Mouse (Mus musculus): ENCODE results near the gene Pnmt. TPM values are rescaled to one million over a fixed set of nuclear protein-coding genes. Genes with fewer than 3 reads are reported as not detected.

Gene Pnmt
- total RNA-seq, 2 experiments from 2014 or later, result 363 to 581 TPM

DNA sequence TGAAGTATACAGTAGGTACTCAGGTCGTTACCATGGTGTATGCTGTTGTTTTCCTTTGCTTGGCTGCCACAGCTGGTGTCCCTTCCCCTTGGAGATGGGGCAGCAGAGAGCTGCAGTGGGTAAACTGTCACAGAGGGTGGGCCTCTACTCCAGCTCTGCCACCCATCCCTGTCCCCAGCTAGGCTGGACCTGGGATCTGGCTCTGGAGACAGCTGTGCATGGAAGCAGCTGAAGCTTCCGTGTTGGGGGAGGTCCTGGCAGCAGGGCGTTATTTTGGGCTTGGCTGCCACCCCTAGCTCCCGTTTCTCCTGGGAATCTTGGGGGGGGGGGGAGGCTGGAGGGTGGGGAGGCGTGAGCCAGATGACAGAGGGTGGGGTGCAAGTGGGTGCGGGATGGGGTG, 32.0 kb downstream of the Pnmt start:
- DNase-seq, result no peak

DNA sequence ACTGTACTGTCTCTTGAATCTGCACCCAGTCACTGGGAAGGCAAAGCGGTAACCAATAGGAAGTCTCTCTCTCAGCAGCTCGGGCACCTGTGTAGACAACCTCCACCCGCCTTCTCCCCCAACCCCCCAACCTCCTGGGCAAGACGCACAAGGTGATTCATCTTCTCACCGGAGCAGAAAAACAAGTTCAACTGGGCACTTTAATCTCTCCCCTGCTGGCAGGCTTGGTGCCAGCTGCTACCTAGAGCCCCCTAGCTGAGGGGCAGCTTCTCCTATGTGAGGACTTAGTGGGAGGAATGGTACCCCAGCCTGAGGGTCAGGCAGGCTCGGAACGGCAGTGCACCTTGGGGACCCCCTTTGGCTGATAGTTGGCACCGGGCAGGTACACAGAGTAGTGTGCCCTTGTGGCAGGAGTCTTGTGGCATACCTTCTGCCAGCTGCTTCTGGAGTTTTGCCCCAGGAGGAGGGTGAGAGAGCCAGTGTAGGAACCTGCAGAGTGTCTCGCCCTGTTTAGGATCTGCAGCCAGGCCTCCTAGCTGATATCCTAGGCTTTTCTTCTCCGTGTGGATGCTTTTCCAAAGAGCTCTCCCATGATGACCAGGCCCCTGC, 32.8 kb downstream of the Pnmt start:
- DNase-seq, result no peak

DNA sequence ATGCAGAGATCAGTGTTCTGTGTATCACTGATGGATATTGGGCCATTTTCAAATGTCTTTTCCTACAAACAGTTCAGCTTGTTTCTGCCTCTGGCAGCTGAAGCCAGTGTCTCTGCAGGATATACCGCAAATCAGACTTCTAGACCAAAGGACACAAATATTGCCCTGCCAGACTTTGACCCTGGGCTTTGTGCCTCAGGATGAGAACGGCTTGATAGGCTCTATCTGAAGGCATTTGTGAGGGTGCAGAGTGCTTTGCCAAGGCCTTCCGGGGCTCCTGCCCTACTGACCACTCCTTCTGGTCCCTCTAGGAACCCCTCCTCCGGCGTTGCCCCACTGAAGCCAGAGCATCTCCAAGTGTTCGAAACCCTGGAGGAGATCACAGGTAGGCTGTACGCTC, 40.3 kb downstream of the Pnmt start:
- DNase-seq, result no peak

DNA sequence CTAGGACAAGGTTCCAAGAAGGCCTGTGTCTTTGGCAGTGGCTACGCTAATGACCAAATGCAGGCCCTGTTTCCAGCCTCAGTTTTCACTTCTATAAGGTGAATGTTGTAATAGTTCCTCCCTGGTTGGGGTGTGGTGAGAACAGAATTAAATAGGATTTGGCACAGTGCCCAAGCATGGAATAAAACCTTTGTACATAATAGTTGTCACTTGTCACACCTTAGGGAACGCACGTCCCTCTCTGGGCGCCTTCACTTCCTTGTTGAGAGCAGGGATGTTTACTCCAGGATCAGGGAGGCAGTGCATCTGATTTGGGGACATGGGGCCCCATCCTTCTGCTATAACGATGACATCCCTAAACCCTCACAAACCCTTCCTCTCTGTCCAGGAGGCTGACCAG, 42.2 kb downstream of the Pnmt start:
- DNase-seq, result no peak

DNA sequence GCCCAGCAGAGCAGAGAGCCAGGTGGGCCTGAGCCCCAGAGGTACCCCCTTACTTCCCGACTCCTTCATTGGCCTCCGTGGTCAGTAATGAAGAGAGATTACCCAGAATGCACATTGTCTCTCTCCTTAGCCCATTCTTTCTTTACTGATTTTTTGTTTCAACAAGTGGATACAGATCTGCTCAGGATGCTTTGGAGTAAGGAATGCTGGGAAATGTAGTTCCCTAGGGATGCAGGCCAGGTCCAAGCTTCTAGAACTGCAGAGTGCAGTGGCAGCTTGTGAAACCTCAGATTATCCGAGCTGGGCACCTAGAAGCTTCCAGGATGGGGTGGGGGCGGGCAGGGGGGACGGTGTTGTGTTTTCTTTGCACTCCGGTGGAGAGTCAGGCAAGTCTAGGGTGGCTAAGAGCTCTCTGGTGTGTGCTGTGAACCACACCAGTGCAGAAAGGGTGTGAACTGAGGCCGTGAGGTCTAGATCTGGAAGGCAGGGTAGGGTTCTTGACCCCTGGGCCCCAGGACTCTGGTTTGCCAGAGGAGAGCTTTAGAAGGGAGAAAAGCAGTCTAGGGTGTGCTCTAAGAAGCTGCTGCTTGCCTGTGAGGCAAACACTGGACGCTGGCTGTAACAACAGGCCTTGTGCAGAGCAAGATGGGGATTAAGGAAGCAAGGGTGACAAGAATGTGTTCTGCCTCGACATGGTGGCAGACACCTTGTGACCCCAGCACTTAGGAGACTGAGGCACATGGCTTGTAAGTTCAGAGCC, 45.7 kb downstream of the Pnmt start:
- DNase-seq, result no peak

DNA sequence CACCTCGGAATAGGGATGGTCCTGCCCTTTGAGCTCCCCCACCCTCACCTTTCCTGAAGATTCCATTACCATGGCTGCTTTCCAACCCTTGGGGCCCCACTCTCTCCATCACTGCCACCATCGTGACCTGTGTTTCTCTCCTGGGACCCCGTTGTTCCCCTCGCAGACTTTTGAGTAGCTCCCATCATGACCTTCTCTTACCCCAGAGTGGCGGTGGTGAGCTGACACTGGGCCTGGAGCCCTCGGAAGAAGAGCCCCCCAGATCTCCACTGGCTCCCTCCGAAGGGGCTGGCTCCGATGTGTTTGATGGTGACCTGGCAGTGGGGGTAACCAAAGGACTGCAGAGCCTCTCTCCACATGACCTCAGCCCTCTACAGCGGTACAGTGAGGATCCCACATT, 49.5 kb downstream of the Pnmt start:
- DNase-seq, result no peak

DNA sequence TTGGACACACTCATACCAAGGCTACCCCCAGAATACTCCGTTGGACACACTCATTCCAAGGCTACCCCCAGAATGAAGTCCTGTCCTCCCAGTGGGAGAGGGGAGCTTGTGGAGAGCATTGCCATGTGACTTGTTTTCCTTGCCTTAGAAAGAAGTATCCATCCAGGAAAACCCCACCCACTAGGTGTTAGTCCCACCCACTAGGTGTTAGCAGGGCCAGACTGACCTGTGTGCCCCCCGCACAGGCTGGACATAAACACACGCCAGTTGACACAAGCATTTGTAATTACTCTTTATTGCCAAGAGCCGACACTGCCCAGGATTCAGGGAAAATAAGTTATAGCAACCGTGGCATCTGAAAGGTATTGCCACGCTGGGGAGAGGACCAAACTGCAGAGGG, 51.2 kb downstream of the Pnmt start:
- DNase-seq, result no peak

Other genes with a start within 250 kb of the Pnmt start
- 10 to 100 TPM; 31.8 to 42.9 TPM for gene Fbxl20, start 236.0 kb upstream of the Pnmt start, total RNA-seq (2021)
- 10 to 100 TPM; 65.4 to 72.5 TPM for gene Med1, start 193.2 kb upstream of the Pnmt start, total RNA-seq (2021)
- gene Cdk12, start 183.4 kb upstream of the Pnmt start, total RNA-seq (2021), result 10 to 100 TPM; 42.8 to 50.6 TPM
- not detected for gene Neurod2, start 56.8 kb upstream of the Pnmt start, total RNA-seq (2021)
- not detected for gene Ppp1r1b, start 38.0 kb upstream of the Pnmt start, total RNA-seq (2021)
- gene Stard3, start 28.1 kb upstream of the Pnmt start, total RNA-seq (2021), result 10 to 100 TPM; 22.3 to 23.2 TPM
- 1 to 10 TPM in 1 of 2 experiments, under 1 TPM in 1; 0.43 to 1.2 TPM for gene Tcap, start 2.6 kb upstream of the Pnmt start, total RNA-seq (2021)
- 1 to 10 TPM; 4.4 to 7.2 TPM for gene Pgap3, start 14.0 kb downstream of the Pnmt start, total RNA-seq (2021)
- 1 to 10 TPM; 4.2 to 4.7 TPM for gene Erbb2, start 26.0 kb downstream of the Pnmt start, total RNA-seq (2021)
- 10 to 100 TPM; 84.0 to 84.2 TPM for gene Mien1, start 52.5 kb downstream of the Pnmt start, total RNA-seq (2021)
- gene Grb7, start 59.9 kb downstream of the Pnmt start, total RNA-seq (2021), result not detected
- gene Ikzf3, start 159.6 kb downstream of the Pnmt start, total RNA-seq (2021), result under 1 TPM; 0.13 to 0.36 TPM
- under 1 TPM; 0.50 to 0.82 TPM for gene Zpbp2, start 164.6 kb downstream of the Pnmt start, total RNA-seq (2021)
- gene Ormdl3, start 200.9 kb downstream of the Pnmt start, total RNA-seq (2021), result 100 to 1,000 TPM; 133 to 139 TPM
- gene Lrrc3c, start 211.8 kb downstream of the Pnmt start, total RNA-seq (2021), result not detected
- gene Gm12355, start 239.2 kb downstream of the Pnmt start, total RNA-seq (2021), result 10 to 100 TPM; 13.9 to 15.3 TPM
- 10 to 100 TPM; 12.9 to 17.0 TPM for gene Gsdma3, start 239.9 kb downstream of the Pnmt start, total RNA-seq (2021)

Measured in adrenal gland, postnatal 36 days (tissue).